Mouse (Mus musculus): Measurements from ENCODE around the gene Prickle3.

DNA sequence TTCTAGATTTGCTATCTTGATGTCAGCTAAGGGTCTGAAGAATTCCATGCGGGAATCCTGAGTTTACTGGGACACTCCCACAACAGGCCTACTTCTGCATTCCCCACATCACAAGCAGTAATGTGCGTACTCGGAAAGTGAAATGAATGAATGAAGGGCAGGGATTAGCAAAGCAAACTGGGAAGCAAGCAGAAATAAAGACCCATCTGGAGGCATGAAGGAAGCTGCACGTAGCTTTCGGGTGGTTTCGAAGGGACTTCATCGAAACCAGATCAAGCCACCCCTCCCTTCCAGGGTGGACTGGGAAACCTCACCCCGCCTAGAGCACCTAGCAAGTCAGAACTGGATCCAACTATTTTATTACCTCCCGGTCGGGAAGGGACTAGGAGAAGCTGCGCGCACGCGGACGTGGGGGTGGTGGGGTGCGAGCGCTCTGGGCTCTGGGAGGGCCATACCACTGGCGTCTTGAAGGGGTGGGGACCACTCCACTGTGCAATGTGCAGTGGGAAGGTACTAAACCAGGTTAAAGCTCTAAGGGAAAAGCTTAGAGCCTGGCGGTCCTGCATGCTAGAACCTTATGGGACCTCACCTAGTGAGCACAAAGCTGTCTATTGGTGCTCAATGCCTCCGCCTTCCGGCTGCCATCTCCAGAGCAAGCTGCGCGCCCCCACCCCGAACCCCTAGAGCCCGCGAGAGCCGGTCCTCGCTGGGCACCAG, 17.4 kb downstream of the Prickle3 start:
- TF ChIP-seq POLR2A (IDR thresholded peaks at IDR 0.05; ENCODE audit: low read depth, low read length) (no peak), CTCF (IDR thresholded peaks at IDR 0.05; ENCODE audit: borderline replicate concordance, insufficient read depth, low read length) (no peak)
